Mouse (Mus musculus) MEL (cell line): ENCODE results near the gene Efna3. TPM values are rescaled to one million over a fixed set of nuclear protein-coding genes. Genes with fewer than 3 reads are reported as not detected.

ENCODE experiments used
- DNase-seq: peaks from one replicate; pipeline ENCODE4 v3.0.0; 2011; ENCODE audit warnings: low read depth, low spot score
- H3K27ac ChIP-seq: 2 replicates; pipeline ENCODE4 v1.5.1; 2012; ENCODE audit warnings: low read depth, mild to moderate bottlenecking, control low read depth, low read length, moderate library complexity; ENCODE audit not compliant: control insufficient read depth
- H3K27me3 ChIP-seq, 2 experiments: fragments of 150-350 bp in 1 of 2; sonication (generic) in 1 of 2; 2 replicates each; pipeline ENCODE4 v1.6.1; 2012; ENCODE audit warnings: low read length in 2 of 2, mild to moderate bottlenecking in 2 of 2, improper control_type of control experiment in 1 of 2, moderate library complexity in 1 of 2; ENCODE audit not compliant: insufficient read depth in 2 of 2, control insufficient read depth in 1 of 2
- H3K36me3 ChIP-seq, 2 experiments: 2 replicates each; pipeline ENCODE4 v1.6.1; 2012 to 2014; ENCODE audit warnings: low read length in 2 of 2, improper control_type of control experiment in 1 of 2, inconsistent platforms in 1 of 2, mild to moderate bottlenecking in 1 of 2; ENCODE audit not compliant: insufficient read depth in 2 of 2, control insufficient read depth in 1 of 2
- H3K4me1 ChIP-seq, 2 experiments: fragments of 150-350 bp in 1 of 2; sonication (generic) in 1 of 2; 2 replicates each; pipeline ENCODE4 v1.6.1; 2012; ENCODE audit warnings: low read length in 2 of 2, improper control_type of control experiment in 1 of 2, mild to moderate bottlenecking in 1 of 2; ENCODE audit not compliant: insufficient read depth in 2 of 2, control insufficient read depth in 1 of 2
- H3K4me3 ChIP-seq, 2 experiments: fragments of 150-350 bp in 1 of 2; sonication (generic) in 1 of 2; 2 replicates each; pipeline ENCODE4 v1.5.1; 2012; ENCODE audit warnings: low read depth in 2 of 2, low read length in 2 of 2, mild to moderate bottlenecking in 2 of 2, moderate library complexity in 2 of 2, control low read depth in 1 of 2, improper control_type of control experiment in 1 of 2; ENCODE audit not compliant: control insufficient read depth in 1 of 2, insufficient read depth in 1 of 2
- H3K79me2 ChIP-seq: 2 replicates; pipeline ENCODE4 v1.6.1; 2012; ENCODE audit warnings: mild to moderate bottlenecking, low read length, moderate library complexity; ENCODE audit not compliant: control insufficient read depth, poor library complexity, insufficient read depth
- H3K9ac ChIP-seq: 2 replicates; pipeline ENCODE4 v1.6.1; 2012; ENCODE audit warnings: low read depth, mild to moderate bottlenecking, control low read depth, low read length, moderate library complexity; ENCODE audit not compliant: control insufficient read depth, poor library complexity, severe bottlenecking
- H3K9me3 ChIP-seq: fragments of 150-350 bp; sonication (generic); replicated peaks from 2 replicates; pipeline ENCODE4 v1.6.1; 2012; ENCODE audit warnings: mild to moderate bottlenecking, low read length, improper control_type of control experiment, moderate library complexity; ENCODE audit not compliant: insufficient read depth
- BHLHE40 ChIP-seq: IDR thresholded peaks from 2 replicates; pipeline ENCODE4 v1.6.1; 2012; ENCODE audit warnings: low read depth, mild to moderate bottlenecking, inconsistent platforms, low read length, improper control_type of control experiment, borderline replicate concordance
- CHD1 ChIP-seq: IDR thresholded peaks from 2 replicates; pipeline ENCODE4 v1.6.1; 2012; ENCODE audit warnings: low read depth, mild to moderate bottlenecking, inconsistent platforms, low read length, improper control_type of control experiment
- CHD2 ChIP-seq: IDR thresholded peaks from 2 replicates; pipeline ENCODE4 v1.6.1; 2011; ENCODE audit warnings: low read length, improper control_type of control experiment
- CTCF ChIP-seq, 3 experiments: IDR thresholded peaks in 2 of 3; conservative IDR thresholded peaks in 1 of 3; 2 replicates each; pipeline ENCODE4 v1.5.1; 2011 to 2012; ENCODE audit warnings: low read length in 3 of 3, low read depth in 2 of 3, mild to moderate bottlenecking in 2 of 3, improper control_type of control experiment in 1 of 3, inconsistent platforms in 1 of 3, mixed read lengths in 1 of 3, moderate library complexity in 1 of 3; ENCODE audit not compliant: control insufficient read depth in 1 of 3, insufficient read depth in 1 of 3, poor library complexity in 1 of 3, severe bottlenecking in 1 of 3
- KAT2A ChIP-seq: conservative IDR thresholded peaks from 2 replicates; pipeline ENCODE4 v1.6.1; 2012; ENCODE audit warnings: low read depth, low read length, improper control_type of control experiment, inconsistent platforms
- MAFK ChIP-seq: IDR thresholded peaks from 2 replicates; pipeline ENCODE4 v1.6.1; 2011; ENCODE audit warnings: low read depth, mild to moderate bottlenecking, low read length, improper control_type of control experiment, borderline replicate concordance
- MAX ChIP-seq: IDR thresholded peaks from 2 replicates; pipeline ENCODE4 v1.6.1; 2011; ENCODE audit warnings: low read length, improper control_type of control experiment
- MYB ChIP-seq: IDR thresholded peaks from 2 replicates; pipeline ENCODE4 v1.6.1; 2011; ENCODE audit warnings: mild to moderate bottlenecking, low read depth, low read length, improper control_type of control experiment
- NELFE ChIP-seq: IDR thresholded peaks from 2 replicates; pipeline ENCODE4 v1.6.1; 2011; ENCODE audit warnings: low read depth, low read length, improper control_type of control experiment
- NRF1 ChIP-seq: IDR thresholded peaks from 2 replicates; pipeline ENCODE4 v1.6.1; 2014; ENCODE audit warnings: low read depth, mild to moderate bottlenecking, inconsistent platforms, low read length, improper control_type of control experiment, moderate library complexity; ENCODE audit not compliant: poor library complexity, insufficient read depth, severe bottlenecking
- POLR2AphosphoS2 ChIP-seq: IDR thresholded peaks from 2 replicates; pipeline ENCODE4 v1.6.1; 2011; ENCODE audit warnings: low read length, improper control_type of control experiment
- POLR2AphosphoS5 ChIP-seq: IDR thresholded peaks from 2 replicates; pipeline ENCODE4 v1.6.1; 2012; ENCODE audit warnings: low read depth, borderline replicate concordance, mild to moderate bottlenecking, inconsistent platforms, low read length, moderate library complexity, mixed read lengths
- RCOR1 ChIP-seq: IDR thresholded peaks from 2 replicates; pipeline ENCODE4 v1.6.1; 2012; ENCODE audit warnings: low read depth, mild to moderate bottlenecking, inconsistent platforms, low read length, improper control_type of control experiment
- TAL1 ChIP-seq: IDR thresholded peaks from 2 replicates; pipeline ENCODE4 v1.6.1; 2012; ENCODE audit warnings: mild to moderate bottlenecking, inconsistent platforms, low read length, moderate library complexity, mixed read lengths
- TBP ChIP-seq: IDR thresholded peaks from 2 replicates; pipeline ENCODE4 v1.8.0; 2011; ENCODE audit warnings: low read depth, low read length, improper control_type of control experiment
- USF1 ChIP-seq: IDR thresholded peaks from 2 replicates; pipeline ENCODE4 v1.6.1; 2014; ENCODE audit warnings: low read depth, mild to moderate bottlenecking, inconsistent platforms, low read length, improper control_type of control experiment, moderate library complexity
- ZKSCAN1 ChIP-seq: IDR thresholded peaks from 2 replicates; pipeline ENCODE4 v1.6.1; 2012; ENCODE audit warnings: low read depth, mild to moderate bottlenecking, inconsistent platforms, low read length, improper control_type of control experiment, moderate library complexity
- ZMIZ1 ChIP-seq: IDR thresholded peaks from 2 replicates; pipeline ENCODE4 v1.6.1; 2012; ENCODE audit warnings: low read depth, mild to moderate bottlenecking, inconsistent platforms, low read length, improper control_type of control experiment, moderate library complexity
- polyA plus RNA-seq, 2 experiments: library from polyadenylated mRNA; stranded (reverse) in 1 of 2; unstranded in 1 of 2; fragments of >175 nt in 1 of 2; fragments of >200 nt in 1 of 2; gene quantifications; 2 replicates each; pipeline versions ENCODE4 v1.2.1 to v1.2.4; 2012; ENCODE audit warnings: low replicate concordance in 2 of 2, low read depth in 1 of 2; ENCODE audit not compliant: insufficient read length in 2 of 2, insufficient read depth in 1 of 2, missing spikeins in 1 of 2
- total RNA-seq: library from RNA; depleted of rRNA; stranded (reverse); fragments of 300-350 nt; gene quantifications from 2 replicates; pipeline ENCODE4 v1.2.3, GENCODE M21; 2012

The Efna3 gene
- total and polyA plus RNA-seq, 3 experiments = 0.54 to 1.2 TPM; not detected in 1

GRCm38 (mm10) chr3:89320581-89321182 is 2.1 kb downstream of the Efna3 start:
- TF ChIP-seq BHLHE40 = peak; percentile 25; the same call in 1 of the 2 replicates
- TF ChIP-seq USF1 = peak; percentile 71
- TF ChIP-seq MAX = 0 out of 2 replicates have a peak, but pooled peaks have one; percentile 30
- TF ChIP-seq CHD1 = no peak
- Histone ChIP-seq H3K36me3 (no peaks in the 10 kb centered on the region), H3K27me3 (peaks cover 13 to 21% of the 10 kb centered on the region in 2 experiments), H3K4me3 (no peak overlapping the region), H3K4me1 (peaks cover 4 to 8% of the 10 kb centered on the region in 2 experiments), H3K79me2 (no peaks in the 10 kb centered on the region), H3K27ac (no peak overlapping the region), H3K9ac (no peak overlapping the region), H3K9me3 (no peaks in the 10 kb centered on the region)
- DNase-seq = no peak

GRCm38 (mm10) chr3:89319591-89320350 is 3.0 kb downstream of the Efna3 start:
- H3K9ac ChIP-seq = no peak overlapping the region
- H3K4me1 ChIP-seq = peaks cover 4 to 8% of the 10 kb centered on the region in 2 experiments
- TF ChIP-seq MAFK (no peak), TAL1 (no peak), MAX (no peak), KAT2A (no peak), NRF1 (no peak), TBP (no peak), CTCF (IDR thresholded peaks at IDR 0.05 in 2 of 3, conservative IDR thresholded peaks at IDR 0.05 in 1 of 3; ENCODE audit: control insufficient read depth in 1 of 3, insufficient read depth in 1 of 3, low read depth in 2 of 3, low read length in 3 of 3, poor library complexity in 1 of 3, severe bottlenecking in 1 of 3) (no peak), MYB (no peak), NELFE (no peak), ZMIZ1 (no peak), CHD2 (no peak), POLR2AphosphoS5 (no peak), POLR2AphosphoS2 (no peak), ZKSCAN1 (no peak), RCOR1 (no peak)
- H3K9me3 ChIP-seq = no peaks in the 10 kb centered on the region
- H3K27ac ChIP-seq = no peak overlapping the region
- no peaks in the 10 kb centered on the region for H3K36me3 ChIP-seq
- no peak overlapping the region for H3K4me3 ChIP-seq
- peaks cover 10 to 21% of the 10 kb centered on the region in 2 experiments for H3K27me3 ChIP-seq
- no peak for DNase-seq
- H3K79me2 ChIP-seq = no peaks in the 10 kb centered on the region
